Mouse (Mus musculus): ENCODE measurements around the gene Gm20883.
"Not testable (repeated sequence)": the region's sequence is repeated elsewhere in the genome, so short reads cannot be mapped to it uniquely, and the experiment has no call there.

Gene Gm20883
- long read RNA-seq, experiment 1: 0 reads
- long read RNA-seq, experiment 2: 0 reads

DNA sequence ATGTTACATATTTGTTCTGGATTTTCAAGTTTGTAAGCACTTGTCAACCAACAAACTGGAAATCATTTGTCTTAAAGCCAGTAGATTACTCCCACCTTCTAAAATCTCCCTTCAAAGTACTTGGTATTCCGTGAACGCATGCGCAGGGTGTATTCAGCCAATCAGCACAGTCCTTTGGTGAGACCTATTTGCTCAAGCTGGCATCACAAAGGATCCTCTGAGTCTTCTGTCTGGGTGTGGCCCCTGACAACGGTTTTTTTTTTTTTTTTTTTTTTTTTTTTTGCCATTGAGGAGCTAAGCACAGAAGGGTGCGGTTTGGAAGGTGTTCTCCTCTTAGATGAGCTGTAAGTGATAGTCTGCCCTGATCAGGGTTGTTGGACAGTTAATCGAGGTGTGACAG is at the start of gene Gm20883:
Gene Gm20883 (plus strand): TSS at position 301 of the 400 bp plus-strand sequence.
- intact Hi-C loops (cut with DNase I): not testable (repeated sequence)
